Mouse (Mus musculus) neural tube, embryonic 10.5 days (tissue): ENCODE measurements around the gene Dnajc1.

Experiments
- DNase-seq: peaks from one replicate; pipeline ENCODE4 v3.0.0-alpha.2; 2017; ENCODE audit warnings: low spot score; ENCODE audit errors: extremely low spot score

Dnajc1 gene

DNA sequence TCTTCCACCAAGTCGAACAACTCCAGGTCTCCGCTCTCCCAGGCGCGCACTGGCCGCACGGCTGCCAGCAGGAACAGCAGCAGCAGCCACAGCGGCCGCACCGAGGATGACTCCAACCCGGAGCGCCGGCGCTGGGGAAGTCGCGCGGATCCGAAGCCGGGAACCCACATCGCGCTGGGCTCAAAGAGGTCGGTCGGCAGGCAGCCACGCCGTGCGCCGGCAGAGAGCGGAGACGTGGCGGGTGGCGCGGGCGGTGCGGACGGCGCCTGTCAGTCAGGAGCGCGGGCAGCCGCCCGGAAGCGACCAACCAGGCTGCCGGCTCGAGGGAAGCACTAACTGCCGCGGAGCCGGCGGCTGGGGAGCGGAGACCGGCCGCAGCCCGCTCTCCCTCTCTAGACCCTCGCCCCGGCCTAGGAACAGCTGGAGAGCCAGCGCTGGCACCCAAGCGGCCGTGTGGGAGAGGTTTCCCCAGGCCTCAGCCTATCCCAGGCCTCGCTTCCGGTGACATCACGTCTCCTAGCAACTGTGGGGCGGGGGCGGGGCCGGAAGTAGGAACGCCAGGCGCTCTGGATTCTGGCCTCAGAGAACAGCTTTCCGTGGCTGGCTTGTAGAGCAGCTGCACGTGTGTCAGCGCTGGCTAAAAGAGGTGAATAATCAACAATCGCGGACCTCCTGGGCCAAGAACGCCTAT is at the start of gene Dnajc1:
Dnajc1 (minus strand) TSS at position 500 of the 691 bp plus-strand sequence.
- DNase-seq = peak; percentile 99

DNA sequence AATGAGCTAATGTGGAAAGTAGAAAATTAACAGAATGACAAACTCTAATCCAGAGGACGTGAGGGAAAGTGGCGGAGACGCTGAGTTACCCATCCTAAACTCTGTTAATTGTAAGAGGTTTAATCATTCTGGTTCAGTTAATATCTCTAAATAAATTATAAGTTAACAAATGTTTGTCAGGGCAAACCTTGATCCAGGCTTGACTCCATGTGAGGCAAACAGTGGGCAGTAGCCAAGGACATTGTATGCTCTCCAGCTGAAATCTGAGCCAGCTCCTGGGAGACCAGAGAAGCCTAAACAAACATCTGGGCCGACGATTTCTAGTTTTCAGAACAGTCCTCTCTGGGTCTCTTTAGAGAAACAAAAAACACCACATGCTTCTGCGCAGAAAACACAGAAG is 49.2 kb upstream of the Dnajc1 start:
- DNase-seq = no peak

DNA sequence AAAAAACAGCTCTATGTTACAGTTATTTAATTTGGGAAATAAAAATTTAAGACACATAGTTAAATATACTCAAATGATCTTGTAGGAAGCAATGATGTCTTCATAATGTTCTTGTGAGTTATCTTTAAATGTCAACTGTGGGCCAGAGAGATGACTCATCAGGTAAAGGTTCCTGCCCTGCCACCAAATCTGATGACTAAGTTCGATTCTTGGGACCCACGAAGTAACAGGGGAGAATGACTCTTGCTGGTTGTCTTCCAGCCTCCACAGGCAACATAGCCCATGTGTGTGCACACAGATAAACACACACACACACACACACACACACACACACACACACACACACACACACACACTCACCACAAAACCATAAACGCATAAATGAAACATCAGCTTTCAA is 22.6 kb upstream of the Dnajc1 start:
- DNase-seq = no peak

DNA sequence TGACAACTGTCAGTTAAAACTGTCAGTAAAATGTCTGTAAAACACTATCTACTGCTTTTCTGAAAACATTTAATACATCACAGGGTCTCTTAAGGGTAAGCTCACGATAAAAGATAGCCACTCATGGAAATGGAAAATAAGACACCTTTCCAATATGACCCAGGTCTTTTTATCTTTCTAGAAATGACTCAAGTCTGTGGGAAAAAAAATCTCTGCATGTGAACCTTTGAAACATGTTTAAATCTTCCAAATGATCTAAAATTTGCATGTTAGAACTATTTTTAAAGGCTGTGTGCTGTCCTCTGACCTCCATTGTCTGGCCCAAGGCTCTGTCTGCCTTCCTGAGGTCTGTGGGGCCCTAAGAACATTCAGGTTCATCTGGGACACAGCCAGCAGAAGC is 11.0 kb upstream of the Dnajc1 start:
- DNase-seq = no peak

DNA sequence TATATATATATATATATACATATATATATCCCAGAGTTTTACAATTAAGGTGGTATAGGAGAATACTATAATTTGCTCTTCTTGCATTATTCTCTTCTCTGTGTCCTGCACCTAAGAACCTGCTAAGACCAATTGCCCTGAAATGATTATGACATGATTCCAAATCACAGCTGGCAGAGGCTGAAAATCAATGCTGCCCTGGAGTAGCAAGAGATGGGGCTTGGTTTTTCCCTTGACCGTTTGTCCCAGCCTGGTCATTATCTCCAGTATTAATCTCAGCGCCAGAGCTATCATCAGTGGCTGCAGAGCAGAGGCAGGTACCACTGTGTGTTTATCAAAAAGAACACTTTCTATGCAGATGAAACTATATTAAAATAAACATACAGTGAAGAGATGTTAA is 9.1 kb upstream of the Dnajc1 start:
- DNase-seq = no peak

DNA sequence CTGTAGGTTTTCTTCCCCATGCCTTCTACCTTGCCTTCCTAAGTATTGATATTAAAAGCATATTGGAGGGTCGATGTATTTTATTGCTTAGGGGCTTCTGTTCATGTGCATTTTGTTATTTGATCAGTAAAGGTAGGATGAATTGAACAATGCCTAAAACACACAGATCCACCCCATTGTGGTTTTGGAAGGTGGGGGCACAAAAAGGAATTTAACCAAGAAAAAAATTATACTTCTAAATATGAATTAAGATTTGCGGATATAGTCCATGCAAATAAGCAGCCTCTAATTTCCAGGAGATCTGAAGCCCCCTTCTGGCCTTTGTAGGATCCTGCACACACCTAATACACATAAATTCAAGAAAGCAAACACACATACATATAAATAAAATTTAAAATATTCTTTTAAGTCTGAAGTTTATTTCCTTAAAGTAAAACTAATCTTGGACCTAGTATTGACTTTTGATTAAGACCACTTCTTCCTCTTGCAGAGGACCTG is 441 bp upstream of the Dnajc1 start:
- no peak for DNase-seq

DNA sequence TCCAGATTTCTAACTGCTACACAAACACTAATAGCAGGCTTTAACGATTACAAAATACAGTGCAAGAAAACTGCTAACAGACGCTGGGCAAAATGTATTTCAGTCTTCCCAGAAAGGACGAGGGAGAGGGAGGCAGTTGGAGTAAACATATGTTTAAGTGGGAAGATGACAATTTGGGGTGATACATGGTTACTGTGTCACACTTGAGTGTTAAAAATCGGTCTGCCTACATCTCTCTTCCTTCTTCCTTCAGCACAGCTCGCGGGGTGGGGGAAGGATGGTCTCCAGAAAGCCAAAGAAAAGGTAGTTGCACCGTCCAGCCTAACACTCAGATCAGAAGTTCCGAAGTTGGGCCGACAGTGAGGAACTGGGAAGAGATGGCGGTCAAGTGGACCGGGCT is 769 bp downstream of the Dnajc1 start:
- DNase-seq = no peak

DNA sequence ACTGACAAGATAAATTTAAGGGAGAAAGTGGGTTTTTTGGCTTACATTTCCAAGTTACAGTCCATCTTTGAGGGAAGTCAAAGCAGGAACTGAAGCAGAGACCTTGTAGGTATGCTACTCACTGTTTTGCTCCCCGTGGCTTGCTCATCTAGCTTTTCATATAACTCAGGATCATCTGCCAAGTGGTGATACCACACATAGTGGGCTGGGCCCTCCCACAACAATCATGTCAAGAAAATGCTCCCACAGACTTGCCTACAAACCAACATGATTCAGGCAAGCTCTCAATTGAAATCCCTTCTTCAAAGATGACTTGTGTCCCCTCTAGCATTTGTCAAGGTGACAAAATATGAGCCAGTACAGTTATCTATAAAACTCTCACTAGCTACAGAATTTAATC is 3.0 kb downstream of the Dnajc1 start:
- no peak for DNase-seq

DNA sequence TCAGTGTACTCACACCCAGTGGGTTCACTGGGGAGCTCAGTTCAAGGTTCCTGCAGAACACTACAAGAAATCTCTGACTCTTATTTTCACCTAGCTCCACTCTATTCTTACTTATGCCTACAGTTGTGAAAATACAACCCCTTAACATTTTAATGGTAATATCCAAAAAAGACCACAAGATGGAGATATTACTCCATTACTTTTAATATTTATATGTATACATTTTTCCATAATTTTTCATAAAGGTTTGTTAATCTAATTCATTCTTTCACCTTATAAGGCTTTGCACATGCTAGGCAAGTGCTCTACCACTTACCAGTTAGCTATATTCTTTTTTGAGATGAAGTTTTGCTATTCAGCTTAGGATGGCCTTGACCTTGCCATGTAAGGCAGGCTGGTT is 11.0 kb downstream of the Dnajc1 start:
- no peak for DNase-seq

DNA sequence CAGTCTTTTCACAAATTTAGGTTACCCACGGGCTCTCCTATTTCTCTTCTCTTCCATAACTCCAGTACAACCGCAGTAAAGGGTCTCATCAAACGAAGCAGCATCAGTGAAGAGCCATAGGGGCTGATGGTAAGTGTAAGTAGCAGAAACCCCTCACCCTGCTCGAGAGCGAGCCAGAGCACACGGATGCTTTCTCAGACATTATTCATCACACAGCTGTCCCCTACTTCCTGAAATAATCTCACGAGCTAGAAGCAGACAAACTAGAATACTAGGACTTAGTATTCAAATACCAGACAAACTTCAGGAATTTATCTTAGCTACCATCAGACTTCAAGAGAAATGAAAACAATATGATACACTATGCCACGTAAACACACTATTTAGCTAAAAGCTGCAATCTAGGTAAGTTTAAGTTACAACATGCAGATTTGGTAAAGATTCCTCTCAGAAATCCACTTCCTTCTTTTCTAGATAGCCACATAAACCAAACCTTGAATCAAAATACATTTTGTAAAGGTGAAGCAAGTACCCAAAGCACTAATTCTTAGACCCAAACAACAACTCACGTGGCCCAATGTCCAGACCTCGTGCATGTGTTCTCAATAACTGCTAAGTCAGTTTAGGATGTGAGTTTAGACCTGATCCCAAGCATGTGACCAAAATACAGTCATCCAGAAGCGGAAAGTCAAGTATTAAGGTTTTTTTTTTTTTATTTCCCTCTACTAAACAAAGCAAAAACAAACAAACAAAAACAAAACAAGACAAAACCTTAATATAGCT is 20.0 kb downstream of the Dnajc1 start:
- no peak for DNase-seq

DNA sequence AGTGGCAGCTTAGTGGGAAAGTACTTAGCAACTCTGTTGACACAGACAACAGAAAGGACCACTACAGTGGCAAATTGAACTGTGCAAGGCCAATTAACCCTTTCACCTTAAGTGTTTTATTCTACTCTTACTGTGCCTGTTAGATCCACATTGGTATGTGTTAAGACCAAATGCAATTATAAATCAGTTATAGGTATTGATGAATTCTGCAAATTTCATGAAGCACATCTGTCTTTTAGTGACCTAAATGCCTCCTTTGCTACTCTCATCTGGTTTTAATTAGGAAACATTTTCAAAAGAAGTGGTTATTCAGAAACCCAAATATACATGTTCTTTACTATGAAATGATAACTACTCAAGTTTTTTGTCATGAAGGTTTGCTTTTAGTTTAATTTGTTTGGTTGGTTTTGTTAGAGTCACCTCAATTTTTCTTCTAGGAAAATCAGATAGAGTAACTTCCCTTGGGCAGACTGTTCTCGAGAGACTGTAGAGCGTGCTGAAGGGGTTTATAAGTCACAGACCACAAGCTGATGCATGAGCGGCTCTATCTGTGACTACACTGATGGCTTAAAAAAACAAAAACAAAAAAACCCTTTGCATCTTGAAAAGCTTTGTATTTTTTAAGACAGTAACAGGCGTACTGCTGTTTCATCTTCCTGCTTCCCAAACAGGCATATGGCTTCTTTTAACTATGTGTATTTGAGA is 21.7 kb downstream of the Dnajc1 start:
- DNase-seq = no peak

DNA sequence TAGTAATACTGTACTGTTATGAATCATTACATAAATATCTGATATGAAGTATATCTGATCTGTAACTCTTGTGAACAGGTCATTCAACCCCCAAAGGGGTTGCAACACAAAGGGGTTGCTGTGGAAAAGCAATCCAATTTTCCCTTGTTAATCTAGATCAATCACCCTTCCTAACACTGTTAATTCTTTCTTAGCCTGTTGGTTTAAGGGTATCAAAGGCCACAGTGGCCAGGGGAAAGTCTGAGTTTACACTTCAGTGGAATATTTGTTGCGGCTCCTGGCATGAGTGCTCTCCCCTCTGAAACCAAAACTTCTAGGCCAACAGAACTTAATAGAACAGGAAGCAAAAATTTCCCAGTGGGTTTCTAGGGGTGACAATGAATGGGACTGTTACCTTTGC is 28.2 kb downstream of the Dnajc1 start:
- DNase-seq = no peak

DNA sequence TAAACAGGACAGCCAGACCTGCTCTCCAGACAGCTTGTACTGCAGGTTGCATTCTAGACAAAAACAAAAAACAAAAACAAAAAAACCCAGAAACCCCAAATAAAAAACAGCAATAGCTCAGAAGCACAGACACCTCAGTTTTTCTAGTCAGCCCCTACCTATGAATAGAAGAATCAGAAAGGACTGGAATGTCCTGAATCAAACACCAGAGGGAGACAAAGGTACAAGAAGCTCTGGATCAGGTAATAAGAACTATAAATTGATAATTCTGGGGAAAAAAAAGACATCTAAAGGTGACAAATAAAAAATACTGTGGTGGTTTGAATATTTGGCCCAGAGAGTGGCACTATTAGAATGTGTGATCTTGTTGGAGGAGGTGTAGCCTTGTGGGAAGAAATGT is 37.3 kb downstream of the Dnajc1 start:
- DNase-seq = no peak

DNA sequence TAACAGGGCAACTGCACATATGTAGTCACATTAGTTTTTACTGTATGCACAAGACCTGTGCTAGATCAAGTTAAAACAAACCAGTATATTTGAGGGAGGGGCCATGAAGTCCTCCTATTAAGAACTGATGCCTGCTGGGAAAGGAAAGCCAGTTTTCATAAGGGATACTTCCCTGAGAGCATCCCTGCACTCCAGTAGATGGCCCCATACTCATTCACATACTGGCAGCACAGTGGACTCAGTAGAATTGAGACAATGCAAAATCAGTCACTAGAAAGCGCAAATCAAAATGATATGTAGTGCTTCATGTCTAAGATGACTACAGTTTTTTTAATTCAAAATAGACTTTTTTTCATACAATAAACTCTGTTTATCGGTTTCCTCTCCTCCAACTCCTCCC is 40.0 kb downstream of the Dnajc1 start:
- no peak for DNase-seq

DNA sequence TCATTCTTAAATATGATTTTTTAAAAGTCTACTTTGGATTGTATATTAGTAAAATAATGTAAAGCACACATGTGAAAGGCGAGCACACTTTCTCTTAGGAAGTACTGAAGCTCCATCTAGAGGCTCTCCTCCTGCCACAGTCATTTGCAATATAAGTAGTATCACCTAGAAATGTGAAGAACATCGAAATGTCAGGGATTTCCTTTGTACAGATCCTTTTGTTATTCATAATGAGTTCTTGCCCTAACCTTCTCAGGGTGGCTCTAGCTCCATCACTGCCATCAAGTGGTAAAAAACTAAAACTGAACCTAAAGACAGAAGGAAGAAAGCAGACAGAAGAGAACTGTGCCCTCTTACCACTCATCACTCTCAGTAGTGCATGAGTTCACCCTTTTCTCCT is 49.2 kb downstream of the Dnajc1 start:
- DNase-seq = no peak

DNA sequence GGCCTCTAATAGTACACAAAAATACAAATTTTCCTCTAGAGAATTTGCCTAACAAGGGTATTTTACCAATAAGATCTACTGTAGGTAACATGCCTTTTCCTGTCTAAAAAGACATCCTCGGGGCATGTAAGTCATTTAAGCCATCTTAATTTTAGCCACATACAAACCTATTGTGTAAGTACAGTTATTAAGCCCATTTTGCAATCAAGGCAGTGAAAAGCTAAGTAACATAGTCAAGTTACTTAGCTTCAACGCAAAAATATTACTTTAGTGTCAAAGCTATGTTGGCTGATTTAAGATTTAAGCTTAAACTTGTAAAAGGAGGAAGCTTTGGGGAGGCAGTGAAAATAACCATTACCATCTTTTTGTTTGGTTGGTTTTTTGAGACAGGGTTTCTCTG is 74.0 kb downstream of the Dnajc1 start:
- DNase-seq = no peak

DNA sequence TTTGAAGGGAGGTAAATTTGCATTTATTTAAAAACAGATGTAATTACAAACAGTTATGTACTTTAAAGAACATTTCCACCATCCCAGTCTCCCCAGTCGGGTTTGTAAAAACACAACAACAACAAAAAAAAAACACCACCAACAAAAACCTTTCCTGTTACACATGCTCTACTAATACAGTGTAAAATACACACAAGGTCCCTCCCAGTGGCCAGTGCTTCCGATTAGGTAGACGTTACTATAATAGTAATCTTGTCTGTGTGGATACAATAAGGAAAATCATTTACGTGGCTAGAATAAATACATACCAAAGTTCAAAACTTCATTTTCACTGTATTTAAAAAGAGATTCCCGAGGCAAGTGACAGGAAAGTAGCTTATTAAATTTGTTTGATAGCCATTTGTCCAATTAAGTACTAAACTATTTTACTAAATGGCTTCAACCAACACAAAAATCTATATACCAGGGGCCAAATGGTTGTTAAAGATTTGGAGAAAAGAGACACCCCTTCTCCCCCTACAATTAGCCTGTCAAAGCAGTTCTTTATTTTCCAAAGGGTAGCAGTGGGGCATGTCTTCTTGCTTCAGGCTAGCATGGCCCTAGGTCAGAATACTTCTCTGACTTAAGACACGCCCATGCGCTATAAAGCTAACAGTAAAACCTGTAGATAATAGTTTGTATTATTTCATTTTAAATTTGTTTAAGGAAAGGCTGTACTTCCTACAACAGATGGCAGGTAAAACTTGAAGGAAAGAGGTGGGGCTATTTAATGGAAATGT is 74.9 kb downstream of the Dnajc1 start:
- no peak for DNase-seq

DNA sequence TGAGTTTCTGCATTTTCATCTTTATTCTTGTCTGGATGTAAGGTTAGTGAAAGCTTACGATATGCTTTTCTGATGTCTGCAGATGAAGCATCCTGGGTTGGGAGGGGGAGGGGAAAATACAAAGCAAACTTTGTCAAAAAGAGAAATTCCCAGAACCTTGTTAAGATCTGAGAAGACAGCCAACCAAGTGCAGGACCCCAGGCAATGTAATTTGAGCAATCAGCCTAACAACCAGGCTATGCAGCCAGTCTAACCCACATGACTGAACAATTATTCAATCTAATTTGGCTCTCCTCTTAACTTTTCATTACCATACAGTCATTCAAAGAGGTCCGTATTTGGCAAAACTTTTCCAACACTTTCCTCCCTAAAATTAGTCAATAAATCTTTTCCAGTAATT is 75.7 kb downstream of the Dnajc1 start:
- no peak for DNase-seq

DNA sequence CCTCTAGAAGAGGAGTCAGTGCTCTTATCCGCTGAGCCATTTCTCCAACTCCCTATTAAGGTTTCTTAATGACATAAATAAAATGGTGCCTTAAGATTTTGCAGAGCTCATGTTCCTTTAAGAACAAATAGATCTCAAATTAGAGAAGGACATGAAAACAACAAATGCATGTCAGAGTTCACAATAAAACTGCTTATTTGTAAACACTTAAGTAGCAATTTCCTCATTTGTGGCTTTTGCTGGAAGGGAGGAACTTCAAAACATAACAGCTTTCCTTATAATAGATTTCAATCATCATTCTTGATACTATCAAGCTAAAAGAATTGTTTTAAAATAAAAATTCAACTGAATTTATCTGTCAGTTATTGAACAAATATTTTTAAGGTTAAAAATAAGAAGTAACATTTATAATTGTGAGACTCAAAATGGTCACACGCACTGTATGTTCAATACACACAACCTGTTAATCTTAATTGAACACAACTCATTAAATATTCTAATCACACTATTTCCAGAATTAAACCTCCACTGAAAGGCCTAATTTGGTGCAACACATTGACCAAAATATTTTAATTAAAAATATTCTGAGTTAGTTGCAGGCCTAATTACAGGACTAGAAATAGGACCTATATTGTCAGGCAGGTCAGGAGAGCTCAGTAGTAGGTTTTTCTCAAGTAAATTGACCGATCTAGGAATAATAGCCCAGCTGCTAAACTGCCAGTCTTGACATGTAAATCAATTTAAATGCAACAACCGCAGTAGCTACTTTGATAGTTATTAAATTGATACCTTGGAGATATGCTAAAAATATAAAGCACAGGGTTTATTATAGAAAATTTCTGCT is 82.1 kb downstream of the Dnajc1 start:
- no peak for DNase-seq

DNA sequence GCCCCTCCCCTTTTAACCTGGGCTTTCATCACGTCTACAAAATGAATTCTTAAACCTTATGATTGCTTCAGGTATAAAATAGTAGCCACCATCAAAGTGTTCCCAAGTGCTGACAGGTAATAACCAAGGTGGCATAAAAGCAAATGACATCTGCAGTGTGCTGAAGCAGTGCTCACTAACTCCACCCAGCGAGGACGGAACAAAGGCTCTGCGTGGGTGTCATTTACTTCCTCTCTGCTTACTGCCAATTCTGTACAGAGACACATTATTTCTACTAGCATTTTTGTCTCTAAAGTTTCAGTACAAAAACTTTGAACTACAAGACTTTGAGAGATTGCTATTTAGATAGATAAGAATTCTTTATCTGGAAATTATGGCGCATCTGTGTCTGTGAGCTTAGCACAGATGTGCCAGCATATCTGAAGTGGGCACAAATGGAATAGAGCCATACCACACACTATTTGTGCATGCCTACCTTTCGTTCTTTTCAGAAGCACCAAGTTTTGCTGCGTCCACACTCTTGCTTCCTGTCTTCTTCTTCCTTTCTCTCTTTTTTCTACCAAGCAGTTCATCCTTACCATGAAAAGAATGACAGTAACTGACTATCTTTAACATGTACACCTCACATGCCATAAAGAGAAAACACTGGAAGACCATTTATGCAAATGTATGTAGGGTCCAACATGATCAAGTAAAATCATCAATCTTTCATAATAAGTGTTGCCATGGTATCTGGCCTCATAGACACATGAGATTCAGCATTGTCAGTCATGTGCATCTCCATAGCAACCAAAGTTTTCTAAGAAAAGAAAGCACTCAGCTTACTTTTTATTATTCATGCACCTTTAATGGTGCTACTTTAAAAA is 85.0 kb downstream of the Dnajc1 start:
- no peak for DNase-seq
